Mouse (Mus musculus) A20 (cell line): ENCODE measurements around the gene Slc25a35.
"Not testable (repeated sequence)": the region's sequence is repeated elsewhere in the genome, so short reads cannot be mapped to it uniquely, and the experiment has no call there.

Source experiments
- DNase-seq: peaks from one replicate; pipeline ENCODE4 v3.0.0-alpha.2; 2011; ENCODE audit warnings: low read depth, low spot score

Slc25a35 gene

GRCm38 (mm10) chr11:68967337-68968282 lies at the start of gene Slc25a35:
Gene Slc25a35 (plus strand): TSS chr11:68968131.
- peak; percentile 93 for DNase-seq

GRCm38 (mm10) chr11:68923191-68923590 lies 44.7 kb upstream of the Slc25a35 start:
- no peak for DNase-seq

DNA sequence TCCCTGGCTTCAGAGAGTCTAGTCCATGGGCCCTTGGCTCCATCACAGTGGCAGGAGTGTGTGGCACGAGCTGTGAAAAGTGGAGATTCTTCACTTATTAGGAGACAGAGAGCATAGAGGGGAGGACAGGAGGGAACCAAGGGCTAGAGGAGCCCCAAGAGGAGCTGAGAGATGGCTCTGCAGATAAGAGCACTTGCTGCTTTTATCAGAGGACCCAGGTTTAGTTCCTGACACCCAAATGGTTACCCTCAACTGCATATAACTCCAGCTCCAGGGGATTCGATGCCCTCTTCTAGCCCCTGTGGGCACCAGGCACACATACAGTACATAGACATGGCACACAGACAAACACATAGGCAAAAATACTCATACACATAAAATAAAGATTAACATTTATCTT lies 43.2 kb upstream of the Slc25a35 start:
- no peak for DNase-seq

DNA sequence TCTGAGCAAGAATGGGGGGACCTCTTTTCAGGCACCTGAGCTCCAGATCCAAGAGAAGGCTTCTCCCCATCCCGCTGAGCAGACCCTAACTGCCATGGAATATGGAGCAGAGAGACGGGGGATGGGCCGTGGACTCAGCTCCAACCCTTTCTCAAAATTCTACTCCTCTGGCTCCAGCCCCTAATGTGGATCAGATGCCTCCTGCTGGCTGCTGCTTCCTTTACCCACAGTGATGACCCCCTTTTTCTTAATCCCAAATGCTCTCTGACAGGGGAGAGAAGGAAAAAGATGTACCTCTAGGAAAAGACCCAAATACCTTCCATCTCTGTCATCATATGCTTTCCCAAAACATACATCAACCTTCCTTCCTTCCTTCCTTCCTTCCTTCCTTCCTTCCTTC lies 41.0 kb upstream of the Slc25a35 start, which contains the start of gene Odf4:
Gene Odf4, minus strand, starts transcription at position 101 of the 400 bp plus-strand sequence.
- DNase-seq = no peak

- DNase-seq = no peak
These were observed 38.0 kb upstream of the Slc25a35 start for GRCm38 (mm10) chr11:68929947-68930346.

DNA sequence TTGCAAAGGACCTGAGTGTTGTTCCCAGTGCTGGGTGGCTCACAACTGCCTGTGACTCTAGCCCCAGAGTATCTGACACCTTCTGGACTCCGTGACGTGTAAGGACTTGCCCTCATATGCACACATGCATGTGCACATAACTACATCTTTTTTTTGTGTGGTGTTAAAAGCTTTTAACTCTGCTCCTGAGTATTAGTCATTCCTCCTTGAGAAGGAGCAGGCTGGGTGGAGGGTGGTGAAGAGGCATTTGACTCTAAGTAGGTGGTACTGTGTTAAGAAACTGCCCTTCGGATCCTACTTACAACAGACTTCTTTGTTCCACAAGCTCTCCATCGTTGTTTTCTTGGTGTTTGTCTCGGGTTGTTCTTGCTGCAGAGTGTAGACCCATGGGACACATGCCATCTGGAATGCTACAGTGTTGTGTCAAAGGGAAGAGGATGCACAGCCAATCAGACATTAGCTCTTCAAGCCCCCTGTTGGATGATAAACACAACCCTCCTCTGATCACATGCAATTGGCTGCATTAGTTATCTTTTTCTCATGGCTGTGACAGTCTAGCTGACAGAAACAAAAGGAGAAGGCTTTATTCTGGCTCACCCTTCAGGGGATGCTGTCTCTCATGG lies 33.9 kb upstream of the Slc25a35 start:
- DNase-seq = no peak

GRCm38 (mm10) chr11:68936951-68937350 lies 31.0 kb upstream of the Slc25a35 start:
- not testable (repeated sequence) for DNase-seq

GRCm38 (mm10) chr11:68939451-68940304 lies 28.3 kb upstream of the Slc25a35 start:
- peak; percentile 92 for DNase-seq

GRCm38 (mm10) chr11:68940516-68940915 lies 27.4 kb upstream of the Slc25a35 start:
- DNase-seq = peak; percentile 13

GRCm38 (mm10) chr11:68942731-68943130 lies 25.2 kb upstream of the Slc25a35 start:
- DNase-seq = no peak

DNA sequence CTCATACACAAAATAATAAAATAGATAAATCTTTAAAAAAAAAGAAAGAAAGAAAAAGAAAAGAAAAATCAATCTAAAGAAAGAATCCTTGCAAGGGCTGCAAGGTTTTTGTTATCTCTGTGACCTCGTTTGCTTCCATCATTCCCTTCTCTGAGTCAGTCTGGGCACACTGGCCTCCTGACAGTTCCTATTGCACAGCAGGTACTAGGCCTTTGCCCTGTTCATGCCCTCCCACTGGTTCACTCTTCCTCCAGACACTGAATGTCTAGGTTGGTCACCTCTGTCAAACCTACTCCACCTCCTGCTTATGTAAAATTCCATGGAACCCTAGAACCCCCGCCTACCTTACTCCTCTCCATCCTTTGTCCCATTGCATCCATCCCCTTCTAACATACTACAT lies 22.7 kb upstream of the Slc25a35 start:
- no peak for DNase-seq

DNA sequence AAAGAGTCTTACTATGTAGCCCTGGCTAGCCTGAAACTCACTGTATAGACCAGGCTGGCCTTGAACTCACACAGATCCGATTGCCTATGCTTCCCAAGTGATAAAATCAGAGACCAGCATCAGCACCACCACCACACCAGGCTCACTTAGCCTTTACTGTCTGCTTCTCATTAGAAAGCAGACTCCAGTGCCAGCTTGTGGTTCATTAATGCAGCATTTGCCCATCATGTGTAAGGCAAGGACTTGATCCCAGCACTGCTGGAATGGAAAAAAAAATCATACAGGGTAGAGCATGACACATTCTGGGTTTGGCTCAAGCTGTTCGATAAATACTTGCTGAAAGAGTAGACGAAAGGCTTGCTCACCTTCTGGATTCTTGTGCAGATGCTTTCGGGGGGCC lies 21.9 kb upstream of the Slc25a35 start:
- DNase-seq = no peak

- no peak for DNase-seq
These were observed 21.0 kb upstream of the Slc25a35 start for GRCm38 (mm10) chr11:68946806-68947440.

GRCm38 (mm10) chr11:68947542-68947993 lies 20.4 kb upstream of the Slc25a35 start:
- DNase-seq = no peak

GRCm38 (mm10) chr11:68953903-68954302 lies 14.0 kb upstream of the Slc25a35 start:
- no peak for DNase-seq

- DNase-seq = no peak
These were observed 13.5 kb upstream of the Slc25a35 start for GRCm38 (mm10) chr11:68954408-68954807.

DNA sequence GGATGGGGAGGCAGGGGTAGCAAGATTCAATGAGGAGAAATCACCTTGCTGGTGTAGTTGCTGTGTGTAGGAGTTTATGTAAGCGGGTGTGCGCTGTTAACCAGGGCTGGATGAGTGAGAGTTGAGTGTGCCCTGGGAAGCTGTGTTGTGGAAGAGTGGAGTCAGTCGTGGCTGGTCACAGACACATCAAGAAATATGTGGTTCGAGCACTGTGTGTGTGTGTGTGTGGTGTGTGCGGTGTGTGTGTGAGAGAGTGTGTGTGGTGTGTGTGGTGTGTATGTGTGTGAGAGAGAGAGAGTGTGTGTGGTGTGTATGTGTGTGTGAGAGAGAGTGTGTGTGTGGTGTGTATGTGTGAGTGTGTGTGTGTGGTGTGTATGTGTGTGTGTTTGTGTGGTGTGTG lies 12.5 kb upstream of the Slc25a35 start:
- DNase-seq = no peak

GRCm38 (mm10) chr11:68956107-68956506 lies 11.8 kb upstream of the Slc25a35 start:
- no peak for DNase-seq

DNA sequence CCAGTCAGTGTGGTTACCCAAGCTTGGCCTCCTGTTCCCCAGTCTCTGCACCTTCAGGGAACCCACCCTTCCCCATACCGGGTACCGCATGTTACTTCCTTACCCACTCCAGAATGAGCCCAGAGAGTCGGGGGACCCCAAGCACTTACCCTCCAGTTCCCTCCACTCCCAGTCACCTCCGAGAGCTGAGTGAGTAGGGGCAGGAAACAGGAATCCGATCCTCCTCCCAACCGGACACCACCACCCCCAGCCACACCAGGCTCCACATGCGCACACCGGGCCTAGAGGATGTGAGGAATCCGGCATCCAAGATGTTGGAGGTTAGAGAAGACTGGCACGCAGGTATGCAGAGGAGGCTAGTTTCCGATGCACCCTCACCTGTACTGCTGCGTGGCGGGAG lies 11.2 kb upstream of the Slc25a35 start:
- no peak for DNase-seq

GRCm38 (mm10) chr11:68957308-68957707 lies 10.6 kb upstream of the Slc25a35 start, which contains the start of gene Arhgef15:
Gene Arhgef15 (minus strand): TSS chr11:68957480.
- no peak for DNase-seq

DNA sequence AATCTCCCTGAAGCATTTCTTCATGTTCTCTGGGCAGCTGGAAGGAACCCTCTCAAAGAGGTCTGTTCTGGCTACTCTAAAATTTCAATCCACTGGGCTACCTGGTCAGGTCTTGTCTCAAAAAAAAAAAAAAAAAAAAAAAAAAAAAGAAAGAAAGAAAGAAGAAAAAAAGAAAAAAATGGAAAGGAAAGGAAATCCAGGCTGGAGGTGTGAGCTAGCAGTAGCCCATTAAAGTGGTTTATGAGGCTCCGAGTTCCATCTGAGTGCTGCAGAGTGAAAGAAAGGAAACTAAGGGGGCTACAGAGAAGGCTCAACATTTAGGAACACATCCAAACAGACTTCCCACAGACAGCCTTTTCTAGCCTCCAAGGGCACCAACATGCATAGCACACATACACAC lies 10.0 kb upstream of the Slc25a35 start:
- DNase-seq = no peak
